Mouse (Mus musculus) intestine, embryonic 15.5 days (tissue): ENCODE results near the gene Pik3c2b. TPM values are rescaled to one million over a fixed set of nuclear protein-coding genes. Genes with fewer than 3 reads are reported as not detected.

ENCODE experiments used
- ATAC-seq: fragments of 200-750 bp; cut with Nextera tagmentation; 2 replicates; pipeline ENCODE4 v1.8.0; 2017; ENCODE audit warnings: moderate TSS enrichment, moderate library complexity
- H3K27ac ChIP-seq: fragments of 300-500 bp; sonication (generic); 2 replicates; pipeline ENCODE4 v1.5.1; 2015; ENCODE audit warnings: mild to moderate bottlenecking, inconsistent platforms
- H3K27me3 ChIP-seq: fragments of 300-500 bp; sonication (generic); replicated peaks from 2 replicates; pipeline ENCODE4 v1.6.1; 2015; ENCODE audit warnings: inconsistent platforms
- H3K36me3 ChIP-seq: fragments of 300-500 bp; sonication (generic); 2 replicates; pipeline ENCODE4 v1.6.1; 2015; ENCODE audit warnings: inconsistent platforms
- H3K4me1 ChIP-seq: fragments of 300-500 bp; sonication (generic); replicated peaks from 2 replicates; pipeline ENCODE4 v1.6.1; 2015; ENCODE audit warnings: inconsistent platforms
- H3K4me2 ChIP-seq: fragments of 300-500 bp; sonication (generic); replicated peaks from 2 replicates; pipeline ENCODE4 v1.6.1; 2015; ENCODE audit warnings: mild to moderate bottlenecking, inconsistent platforms
- H3K4me3 ChIP-seq: fragments of 300-500 bp; sonication (generic); replicated peaks from 2 replicates; pipeline ENCODE4 v1.5.1; 2015; ENCODE audit warnings: inconsistent platforms
- H3K9ac ChIP-seq: fragments of 300-500 bp; sonication (generic); 2 replicates; pipeline ENCODE4 v1.6.1; 2015; ENCODE audit warnings: inconsistent platforms
- H3K9me3 ChIP-seq: fragments of 300-500 bp; sonication (generic); 2 replicates; pipeline ENCODE4 v1.6.1; 2016; ENCODE audit warnings: inconsistent platforms
- WGBS: fragments of 180-500 bp; shearing (Covaris S2); methylation state at CpG from one replicate; pipeline ENCODE4 v1.1.7; 2015; 5-methylcytosine and 5-hydroxymethylcytosine counted together
- polyA plus RNA-seq: library from polyadenylated mRNA; unstranded; fragments of >200 nt; fragmentation: Nextera tagmentation; extraction: Ambion mirVana; gene quantifications from 2 replicates; pipeline ENCODE4 v1.2.1, GENCODE M21; 2015

Pik3c2b gene
- polyA plus RNA-seq, 1 experiment from 2014 or later, result 6.1 TPM

DNA sequence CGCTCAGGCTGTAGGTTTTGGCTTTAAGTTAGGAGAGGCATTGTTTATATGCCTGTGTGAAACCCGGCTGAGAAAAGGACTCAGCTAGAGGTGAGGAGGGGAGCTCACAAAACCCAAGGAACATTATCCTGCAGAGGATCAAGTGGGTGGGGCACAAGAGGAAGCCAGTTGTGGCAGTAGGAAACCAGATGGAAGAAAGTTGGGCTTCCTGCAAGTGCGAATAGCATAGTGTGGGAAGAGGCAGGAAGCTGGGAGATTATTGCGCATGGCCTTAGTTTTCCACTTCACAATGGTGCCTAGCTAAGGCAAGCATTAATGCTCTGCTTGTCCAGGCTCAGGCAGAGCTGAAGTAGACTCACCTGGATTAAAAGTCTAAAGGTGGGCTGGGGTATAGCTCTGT, 15.2 kb downstream of the Pik3c2b start:
- H3K4me3 ChIP-seq, result no peak overlapping the region
- H3K4me2 ChIP-seq, result no peak overlapping the region
- ATAC-seq, result no peak
- H3K9me3 ChIP-seq, result no peaks in the 10 kb centered on the region
- H3K27me3 ChIP-seq, result no peaks in the 10 kb centered on the region
- no peak overlapping the region for H3K9ac ChIP-seq
- 58% methylated on average over 4 of the region's 4 CpGs for WGBS
- peaks cover 20% of the 10 kb centered on the region; the same call in 1 of the 2 replicates for H3K4me1 ChIP-seq
- H3K27ac ChIP-seq, result no peak overlapping the region
- H3K36me3 ChIP-seq, result no peaks in the 10 kb centered on the region; the same call in 1 of the 2 replicates

- Histone ChIP-seq H3K27me3 (no peaks in the 10 kb centered on the region), H3K4me1 (peaks cover 10% of the 10 kb centered on the region; the same call in 1 of the 2 replicates), H3K4me3 (no peak overlapping the region), H3K9me3 (no peaks in the 10 kb centered on the region), H3K9ac (no peak overlapping the region), H3K4me2 (no peak overlapping the region), H3K36me3 (no peaks in the 10 kb centered on the region; the same call in 1 of the 2 replicates), H3K27ac (no peak overlapping the region)
- ATAC-seq, result no peak
- WGBS, result 88% methylated on average over 6 of the region's 6 CpGs
Observed at GRCm38 (mm10) chr1:133063164-133063563, 17.7 kb downstream of the Pik3c2b start.

GRCm38 (mm10) chr1:133068268-133068667, 22.8 kb downstream of the Pik3c2b start:
- peak overlapping the region; percentile 13; the same call in 1 of the 2 replicates for H3K27ac ChIP-seq
- H3K27me3 ChIP-seq, result no peaks in the 10 kb centered on the region
- H3K36me3 ChIP-seq, result no peaks in the 10 kb centered on the region; the same call in 1 of the 2 replicates
- no peak for ATAC-seq
- no peak overlapping the region for H3K9ac ChIP-seq
- no peaks in the 10 kb centered on the region for H3K9me3 ChIP-seq
- peaks cover 35% of the 10 kb centered on the region for H3K4me1 ChIP-seq
- 60% methylated on average over 5 of the region's 5 CpGs for WGBS
- no peak overlapping the region for H3K4me3 ChIP-seq
- H3K4me2 ChIP-seq, result no peak overlapping the region

GRCm38 (mm10) chr1:133068669-133069274, 23.3 kb downstream of the Pik3c2b start:
- 86% methylated on average over 15 of the region's 15 CpGs for WGBS

GRCm38 (mm10) chr1:133069275-133070120, 24.0 kb downstream of the Pik3c2b start:
- Histone ChIP-seq H3K9ac (no peak overlapping the region), H3K4me2 (no peak overlapping the region), H3K27me3 (no peaks in the 10 kb centered on the region), H3K4me3 (no peak overlapping the region), H3K9me3 (no peaks in the 10 kb centered on the region), H3K36me3 (no peaks in the 10 kb centered on the region), H3K27ac (peak overlapping the region; percentile 55), H3K4me1 (peaks cover 35% of the 10 kb centered on the region)
- 60% methylated on average over 12 of the region's 12 CpGs for WGBS
- ATAC-seq, result no peak

More at GRCm38 (mm10) chr1:133068669-133069274, 23.3 kb downstream of the Pik3c2b start:
- H3K4me2 ChIP-seq, result no peak overlapping the region
- peaks cover 35% of the 10 kb centered on the region for H3K4me1 ChIP-seq
- ATAC-seq, result no peak
- H3K9ac ChIP-seq, result no peak overlapping the region
- peak overlapping the region; percentile 13; the same call in 1 of the 2 replicates for H3K27ac ChIP-seq
- no peaks in the 10 kb centered on the region for H3K27me3 ChIP-seq
- no peaks in the 10 kb centered on the region; the same call in 1 of the 2 replicates for H3K36me3 ChIP-seq
- no peaks in the 10 kb centered on the region for H3K9me3 ChIP-seq
- no peak overlapping the region for H3K4me3 ChIP-seq

DNA sequence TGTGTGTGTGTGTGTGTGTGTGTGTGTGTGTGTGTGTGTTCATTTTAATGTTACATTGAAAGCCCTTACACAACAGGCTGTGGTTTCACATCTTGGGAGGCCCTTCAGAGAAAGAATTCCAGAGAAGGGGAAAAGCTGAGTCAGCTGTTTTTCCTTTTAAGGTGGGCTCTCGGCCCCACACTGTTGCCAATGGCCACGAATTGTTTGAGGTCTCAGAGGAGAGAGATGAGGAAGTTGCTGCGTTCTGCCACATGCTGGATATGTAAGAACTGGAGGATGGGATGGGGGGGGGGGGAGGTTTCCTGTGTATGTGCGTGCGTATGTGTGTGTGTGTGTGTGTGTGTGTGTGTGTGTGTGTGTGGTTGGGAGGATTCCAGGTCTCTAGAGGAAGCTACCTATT, 24.7 kb downstream of the Pik3c2b start:
- H3K27me3 ChIP-seq, result no peaks in the 10 kb centered on the region
- H3K9me3 ChIP-seq, result no peaks in the 10 kb centered on the region
- H3K27ac ChIP-seq, result peak overlapping the region; percentile 55; the same call in 1 of the 2 replicates
- WGBS, result 39% methylated on average over 5 of the region's 5 CpGs
- H3K9ac ChIP-seq, result no peak overlapping the region
- H3K4me3 ChIP-seq, result no peak overlapping the region
- ATAC-seq, result peak; percentile 59
- H3K4me1 ChIP-seq, result peaks cover 35% of the 10 kb centered on the region
- no peaks in the 10 kb centered on the region for H3K36me3 ChIP-seq
- no peak overlapping the region for H3K4me2 ChIP-seq

DNA sequence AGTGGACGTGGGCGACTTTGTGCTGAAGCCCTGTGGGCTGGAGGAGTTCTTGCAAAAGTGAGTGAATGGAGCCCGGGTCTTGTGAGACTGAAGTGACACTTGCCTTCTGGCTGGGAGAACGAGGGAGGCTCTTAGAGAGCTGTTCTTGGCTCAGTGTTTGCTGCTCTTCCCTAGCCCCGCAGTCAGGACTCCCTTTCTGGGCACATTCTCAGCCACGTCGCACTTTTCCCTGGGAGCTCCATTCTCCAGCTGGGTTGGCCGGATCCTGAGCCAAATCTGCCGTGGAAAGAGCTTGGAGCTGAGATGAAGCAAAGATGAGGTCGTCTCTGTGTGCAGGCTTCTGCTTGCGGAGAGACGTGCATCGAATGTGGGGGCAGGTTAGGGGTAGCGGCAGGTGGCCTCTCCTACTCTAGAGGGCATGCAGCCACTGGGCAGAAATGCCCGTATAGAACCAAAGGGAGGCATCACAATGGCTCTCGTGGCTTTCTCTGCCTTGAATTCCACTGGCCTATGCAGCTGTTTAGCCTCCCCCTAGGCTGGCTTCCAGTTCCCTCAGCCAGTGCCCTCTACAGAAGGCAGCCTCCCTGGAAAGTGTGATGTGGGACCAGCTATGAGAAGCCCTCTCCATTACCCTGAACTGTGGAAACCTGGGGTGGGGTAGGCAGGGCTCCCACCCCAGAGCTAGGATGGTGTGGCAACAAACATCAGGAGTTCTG, 26.4 kb downstream of the Pik3c2b start:
- Histone ChIP-seq H3K27ac (peak overlapping the region; percentile 38), H3K9ac (no peak overlapping the region), H3K36me3 (no peaks in the 10 kb centered on the region), H3K4me3 (no peak overlapping the region), H3K27me3 (no peaks in the 10 kb centered on the region), H3K4me1 (peaks cover 45% of the 10 kb centered on the region), H3K9me3 (no peaks in the 10 kb centered on the region), H3K4me2 (no peak overlapping the region)
- 73% methylated on average over 16 of the region's 16 CpGs for WGBS
- no peak for ATAC-seq

DNA sequence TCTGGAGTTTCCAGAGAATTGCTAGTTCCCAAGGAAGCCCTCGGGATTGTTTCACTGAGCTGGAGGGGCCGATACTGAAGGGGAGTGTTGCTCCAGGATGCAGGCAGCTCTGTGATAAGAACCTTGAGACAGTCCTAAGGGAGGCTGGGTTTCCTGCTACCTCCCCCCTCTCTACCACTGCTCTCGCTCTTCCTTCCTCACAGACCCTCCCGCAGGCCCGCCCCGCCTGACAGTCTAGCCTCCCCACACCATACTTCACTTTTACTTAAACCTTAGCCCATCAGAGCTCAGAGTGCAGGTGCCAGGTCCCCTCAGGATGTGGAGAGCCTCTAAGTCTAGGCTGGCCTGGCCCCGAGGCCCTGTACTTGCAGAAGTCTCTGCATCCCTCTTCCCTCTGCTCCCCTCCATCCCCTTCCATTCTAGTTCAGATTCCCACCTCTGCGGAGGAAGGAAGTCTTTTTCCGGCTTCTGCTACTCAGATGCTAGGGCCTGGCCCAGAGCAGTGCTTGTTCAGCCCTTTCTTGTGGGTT, 27.9 kb downstream of the Pik3c2b start:
- Histone ChIP-seq H3K9ac (no peak overlapping the region), H3K4me3 (no peak overlapping the region), H3K9me3 (no peaks in the 10 kb centered on the region), H3K36me3 (no peaks in the 10 kb centered on the region), H3K27me3 (no peaks in the 10 kb centered on the region), H3K4me2 (no peak overlapping the region), H3K4me1 (peaks cover 51% of the 10 kb centered on the region), H3K27ac (0 out of 2 replicates have a peak overlapping the region, but pooled peaks have one; percentile 38)
- 42% methylated on average over 9 of the region's 9 CpGs for WGBS
- no peak for ATAC-seq

- no peaks in the 10 kb centered on the region; the same call in 1 of the 2 replicates for H3K36me3 ChIP-seq
- H3K4me1 ChIP-seq, result peaks cover 41% of the 10 kb centered on the region
- no peak overlapping the region for H3K4me3 ChIP-seq
- H3K9me3 ChIP-seq, result no peaks in the 10 kb centered on the region
- 92% methylated on average over 13 of the region's 13 CpGs for WGBS
- no peak overlapping the region for H3K27ac ChIP-seq
- H3K9ac ChIP-seq, result no peak overlapping the region
- no peak for ATAC-seq
- no peaks in the 10 kb centered on the region for H3K27me3 ChIP-seq
- H3K4me2 ChIP-seq, result no peak overlapping the region
Observed at GRCm38 (mm10) chr1:133074541-133074940, 29.1 kb downstream of the Pik3c2b start.

DNA sequence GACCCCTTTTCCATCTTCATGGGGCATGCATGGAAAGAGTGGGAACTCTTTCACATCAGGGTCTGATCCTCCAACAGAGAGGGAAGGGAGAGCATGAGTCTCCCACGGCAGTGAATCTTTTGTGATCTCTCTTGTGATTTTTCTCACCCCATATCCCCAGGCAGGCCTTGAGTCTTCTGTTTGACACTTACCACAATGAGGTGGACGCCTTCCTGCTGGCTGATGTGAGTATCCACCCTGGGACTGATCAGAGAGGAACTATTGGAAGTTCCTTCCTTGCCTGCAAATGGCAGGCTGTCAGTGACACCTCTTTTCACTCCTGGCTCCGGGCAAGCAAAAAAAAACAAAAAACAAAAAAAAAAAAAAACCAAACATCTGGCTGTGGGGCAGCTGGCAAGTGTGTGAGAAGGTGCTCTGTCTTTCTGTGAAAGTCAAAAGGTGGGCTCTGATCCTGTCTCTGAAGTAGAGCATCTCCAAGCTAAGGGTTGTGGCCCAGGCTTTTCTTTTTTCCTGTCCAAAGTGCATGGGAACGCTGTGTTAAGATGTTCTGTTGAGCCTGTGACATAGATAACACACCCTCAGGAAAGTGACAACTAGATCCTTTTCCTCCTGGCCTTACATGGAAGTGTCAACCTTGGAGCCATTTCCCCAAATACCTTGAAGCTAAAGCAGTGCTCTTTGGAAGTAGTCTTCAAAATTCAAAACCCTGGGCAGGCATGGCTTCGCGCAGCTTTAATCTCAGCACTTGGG, 30.4 kb downstream of the Pik3c2b start:
- Histone ChIP-seq H3K4me2 (no peak overlapping the region), H3K4me3 (no peak overlapping the region), H3K4me1 (peaks cover 30% of the 10 kb centered on the region), H3K9ac (no peak overlapping the region), H3K9me3 (no peaks in the 10 kb centered on the region), H3K36me3 (peaks cover under 1% of the 10 kb centered on the region), H3K27ac (no peak overlapping the region), H3K27me3 (no peaks in the 10 kb centered on the region)
- no peak for ATAC-seq
- WGBS, result 78% methylated on average over 6 of the region's 6 CpGs

DNA sequence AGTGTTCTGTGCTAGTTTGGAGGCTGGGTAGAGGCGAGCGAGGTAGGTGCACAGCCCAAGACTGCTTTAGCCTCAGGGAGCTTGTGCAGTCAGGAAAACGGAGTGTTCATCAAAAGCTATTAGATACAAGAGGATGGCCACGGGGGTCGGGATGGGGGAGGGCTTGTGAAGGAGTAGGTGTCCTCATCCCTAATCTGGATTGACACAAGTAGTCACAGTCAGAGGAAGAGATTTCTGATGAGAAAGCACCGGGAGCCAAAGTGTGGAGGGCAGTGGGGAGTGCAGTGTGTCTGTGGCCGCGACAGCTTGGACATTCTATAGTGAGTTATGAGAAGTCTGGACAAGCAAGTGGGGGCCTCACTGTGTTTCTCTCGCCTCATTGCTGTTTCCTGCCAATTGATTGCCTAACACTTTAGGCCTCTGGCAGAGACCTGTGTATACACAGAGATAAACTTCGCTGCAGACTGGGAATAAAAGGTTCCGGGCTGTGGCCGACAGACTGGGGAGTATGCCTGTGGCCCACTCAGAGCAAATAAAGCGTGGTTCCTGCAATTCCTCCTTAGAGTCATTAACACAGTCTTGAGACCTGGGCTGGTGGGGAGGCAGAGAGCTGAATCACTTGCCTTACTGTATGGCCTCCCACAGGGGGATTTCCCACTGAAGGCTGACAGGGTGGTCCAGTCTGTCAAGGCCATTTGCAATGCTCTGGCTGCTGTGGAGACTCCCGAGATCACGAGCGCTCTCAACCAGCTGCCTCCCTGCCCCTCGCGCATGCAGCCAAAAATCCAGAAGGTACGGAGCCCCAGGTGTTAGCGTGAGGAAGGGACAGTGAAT, 31.4 kb downstream of the Pik3c2b start:
- no peaks in the 10 kb centered on the region for H3K27me3 ChIP-seq
- 26% methylated on average over 20 of the region's 20 CpGs for WGBS
- no peak overlapping the region for H3K9ac ChIP-seq
- ATAC-seq, result peak; percentile 77
- H3K4me1 ChIP-seq, result peaks cover 21% of the 10 kb centered on the region
- no peak overlapping the region for H3K4me3 ChIP-seq
- H3K27ac ChIP-seq, result peak overlapping the region; percentile 77
- H3K4me2 ChIP-seq, result no peak overlapping the region
- H3K36me3 ChIP-seq, result peaks cover 5% of the 10 kb centered on the region
- no peaks in the 10 kb centered on the region for H3K9me3 ChIP-seq
